Mouse (Mus musculus): Measurements from ENCODE around the gene Gm47841. TPM values are rescaled to one million over a fixed set of nuclear protein-coding genes. Genes with fewer than 3 reads are reported as not detected.

Gm47841 gene
- polyA plus RNA-seq, 3 experiments from 2014 or later = not detected

DNA sequence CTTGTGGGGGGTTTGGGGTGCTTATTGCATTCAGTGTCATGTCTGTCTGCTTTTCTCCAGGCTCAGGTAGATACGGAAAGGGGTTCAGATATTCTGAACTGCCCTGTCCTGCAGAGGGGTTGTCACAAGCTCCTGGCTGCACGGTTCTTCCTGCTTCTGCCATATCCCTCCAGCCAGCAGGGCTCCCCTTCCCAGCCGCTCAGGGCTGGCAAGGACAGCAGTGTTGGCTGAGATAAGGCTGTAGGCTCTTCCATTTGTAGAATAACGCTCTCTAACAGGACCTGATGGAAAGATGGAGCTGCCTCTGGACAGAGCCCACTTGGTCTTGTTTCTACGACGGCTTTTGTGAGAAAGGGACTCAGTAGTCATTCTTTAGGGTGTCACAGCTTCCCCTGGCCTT, 5.2 kb downstream of the Gm47841 start:
- no peak for ATAC-seq

GRCm38 (mm10) chr15:101039651-101040050, 7.5 kb downstream of the Gm47841 start:
- ATAC-seq = no peak

DNA sequence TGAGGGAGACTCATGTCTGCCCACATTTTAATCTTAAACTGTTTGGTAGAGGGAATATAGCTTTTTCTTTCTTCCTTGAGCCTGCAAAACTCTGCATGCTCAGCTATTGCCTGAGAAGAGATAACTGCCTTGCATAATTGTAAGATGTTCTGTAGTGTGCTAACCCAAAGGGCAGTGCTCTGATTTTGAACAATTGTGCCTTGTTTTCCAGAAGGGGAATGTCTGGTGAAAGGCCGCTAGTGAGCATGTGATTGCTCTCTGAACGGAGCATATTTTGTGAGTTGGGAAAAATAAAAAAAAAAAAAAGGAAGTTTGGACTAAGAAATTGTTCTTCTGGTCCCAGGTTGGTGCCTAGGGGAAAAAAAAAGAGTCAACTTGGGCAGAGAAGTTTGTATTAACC, 18.2 kb downstream of the Gm47841 start:
- no peak for ATAC-seq

DNA sequence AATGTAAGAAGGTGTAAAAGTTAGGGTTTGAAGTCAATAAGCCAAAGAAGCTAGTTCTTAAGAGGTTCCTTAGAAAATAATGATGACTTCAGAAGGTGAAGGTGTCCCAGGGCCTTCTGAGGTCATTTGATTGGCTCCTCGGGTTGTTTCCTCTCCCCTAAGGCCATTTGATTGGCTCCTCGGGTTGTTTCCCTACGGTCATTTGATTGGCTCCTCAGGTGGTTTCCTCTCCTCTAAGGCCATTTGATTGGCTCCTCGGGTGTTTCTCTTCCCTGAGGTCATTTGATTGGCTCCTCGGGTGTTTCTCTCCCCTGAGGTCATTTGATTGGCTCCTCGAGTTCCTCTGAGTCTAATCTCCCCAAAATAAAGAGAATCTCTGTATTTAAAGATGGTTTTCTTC, 35.8 kb downstream of the Gm47841 start:
- ATAC-seq = no peak

DNA sequence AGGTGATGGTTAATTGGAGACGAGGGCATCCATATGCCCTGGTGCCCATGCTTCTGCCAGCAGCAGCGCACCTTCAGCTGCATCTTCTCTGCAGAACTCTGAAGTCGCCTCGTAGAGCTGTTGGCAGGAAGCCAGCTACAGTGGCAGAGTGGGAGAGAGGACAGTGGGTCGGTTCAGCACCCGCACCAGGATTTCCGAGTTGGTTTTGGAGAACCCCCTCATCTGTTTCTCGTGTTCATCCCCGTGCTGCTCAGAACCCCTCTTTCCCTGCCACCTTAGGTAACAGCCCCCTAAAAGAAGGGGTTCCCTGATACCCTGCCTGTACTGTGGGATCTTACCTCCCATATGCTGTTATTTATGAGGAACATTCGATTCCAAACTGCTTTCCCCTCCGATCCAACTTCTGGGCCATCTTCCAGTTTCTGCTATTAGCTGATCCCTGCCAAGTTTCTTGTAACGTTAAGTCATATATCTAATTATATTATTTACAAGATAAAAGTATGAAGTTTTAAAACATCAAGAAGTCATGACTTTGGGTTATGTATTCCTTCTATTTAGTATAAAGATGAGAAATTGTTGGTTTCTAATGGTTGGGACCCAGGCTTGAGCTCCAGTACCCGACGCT, 38.7 kb downstream of the Gm47841 start:
- ATAC-seq = no peak

GRCm38 (mm10) chr15:101007236-101007635, 40.0 kb downstream of the Gm47841 start:
- no peak for ATAC-seq

DNA sequence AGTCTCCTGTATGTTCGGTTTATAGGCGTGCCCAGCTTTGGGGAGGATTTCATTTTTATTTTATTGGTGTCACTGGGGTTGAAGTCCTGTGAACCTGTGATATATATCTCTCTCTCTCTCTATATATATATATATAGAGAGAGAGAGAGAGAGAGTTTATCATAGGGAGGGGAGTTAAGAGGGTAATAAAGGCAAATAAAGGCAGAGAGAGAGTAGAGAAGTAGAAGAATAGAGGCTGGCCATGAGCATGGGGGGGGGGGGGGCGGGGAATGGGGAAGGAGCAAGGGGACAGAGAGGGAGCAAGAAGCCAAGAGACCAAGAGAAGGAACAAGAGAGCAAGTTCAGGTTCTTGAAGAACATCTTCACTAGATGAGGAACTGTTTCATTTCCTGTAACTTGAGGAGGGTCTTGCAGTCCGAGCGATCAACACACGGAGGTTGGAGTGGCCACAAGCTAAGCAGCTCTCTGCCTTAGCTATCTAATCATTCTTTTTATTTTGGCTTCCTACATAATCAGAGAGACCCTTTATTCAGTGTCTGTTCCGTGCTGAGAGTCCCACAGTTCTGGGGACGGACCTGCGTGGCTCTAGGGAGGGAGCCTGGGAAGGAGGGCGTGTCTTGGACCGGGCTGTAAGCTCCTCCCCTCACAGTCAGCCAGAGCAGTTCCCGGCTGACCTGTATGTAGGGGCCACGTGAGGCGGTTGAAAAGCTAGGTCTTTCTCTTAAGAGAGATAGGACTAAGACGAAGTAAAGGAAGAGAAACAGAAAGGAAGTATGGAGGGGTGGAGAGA, 40.8 kb downstream of the Gm47841 start:
- ATAC-seq = no peak

DNA sequence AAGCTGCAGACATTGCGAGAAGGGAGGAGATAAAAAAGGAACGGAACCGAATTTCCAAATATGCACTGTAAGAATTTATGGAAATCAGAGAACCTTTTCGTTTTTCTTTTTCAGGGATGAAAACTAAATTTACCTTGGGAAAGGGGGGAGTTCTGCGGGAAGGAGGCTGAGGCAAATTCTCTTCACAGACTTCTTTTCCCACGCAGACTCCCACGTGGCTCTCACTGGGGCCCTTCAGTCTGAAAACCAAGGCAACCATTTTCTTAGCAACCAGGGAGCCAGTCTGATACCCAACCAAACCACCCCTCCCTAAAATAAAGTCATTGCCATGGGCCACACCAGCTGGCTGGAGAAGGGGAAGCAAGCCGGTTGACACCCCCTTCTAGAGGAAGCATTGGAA, 41.5 kb downstream of the Gm47841 start:
- no peak for ATAC-seq

GRCm38 (mm10) chr15:101004538-101004937, 42.7 kb downstream of the Gm47841 start:
- no peak for ATAC-seq

DNA sequence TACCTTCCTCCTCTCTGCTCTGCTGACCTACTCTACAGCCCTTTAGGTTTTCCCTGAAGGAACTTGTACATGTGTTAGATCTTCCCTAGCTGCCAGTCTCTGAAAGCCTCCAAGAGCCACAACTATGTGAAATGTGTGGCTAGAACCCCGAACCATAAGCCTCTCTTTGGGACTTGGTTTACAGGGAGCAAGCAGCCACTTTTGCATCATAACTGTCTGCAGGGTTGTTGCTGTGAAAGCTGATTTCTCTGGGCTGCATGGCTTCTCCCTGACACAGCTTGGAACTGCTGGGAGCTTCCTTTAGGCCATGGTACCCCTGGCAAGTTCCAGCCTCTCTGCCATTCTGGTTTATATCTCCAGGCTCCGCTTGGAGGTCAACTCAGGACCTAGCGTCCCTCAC, 44.7 kb downstream of the Gm47841 start:
- ATAC-seq = no peak

GRCm38 (mm10) chr15:101001685-101002084, 45.5 kb downstream of the Gm47841 start:
- no peak for ATAC-seq

DNA sequence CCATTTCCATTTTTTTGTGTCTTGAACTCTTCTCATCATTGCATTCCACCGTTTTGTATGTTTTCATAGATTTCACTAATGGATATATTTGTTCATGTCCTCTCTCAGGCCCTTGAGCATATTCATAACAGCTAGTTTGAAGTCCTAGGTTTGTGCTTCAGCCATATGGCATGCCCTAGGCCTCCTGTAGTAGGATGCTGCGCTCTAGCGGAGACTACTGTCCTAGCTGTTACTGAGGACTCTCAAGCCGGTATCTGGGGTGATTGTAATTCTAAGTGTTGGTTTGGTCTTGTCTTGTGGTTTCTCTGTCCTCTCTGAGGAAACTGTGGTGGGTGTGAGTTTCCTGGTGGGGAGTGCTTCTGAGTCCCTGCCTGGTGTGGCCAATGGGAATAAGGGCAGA, 50.1 kb downstream of the Gm47841 start:
- no peak for ATAC-seq

Other genes with a start within 250 kb of the Gm47841 start
- 1 to 10 TPM in 1 of 3 experiments, under 1 TPM in 2; 0.14 to 1.1 (median 0.78) TPM for gene Scn8a, start 177.5 kb downstream of the Gm47841 start, polyA plus RNA-seq (2017; shearing (Covaris generic))
- not detected for gene Fignl2, start 31.2 kb upstream of the Gm47841 start, polyA plus RNA-seq (2017; shearing (Covaris generic))
- gene Ankrd33, start 68.4 kb upstream of the Gm47841 start, polyA plus RNA-seq (2017; shearing (Covaris generic)) = not detected
- gene Acvrl1, start 81.1 kb upstream of the Gm47841 start, polyA plus RNA-seq (2017; shearing (Covaris generic)) = 1 to 10 TPM in 1 of 3 experiments, under 1 TPM in 1, not detected in 1; 0.86 to 1.9 TPM
- 1 to 10 TPM in 2 of 3 experiments, under 1 TPM in 1; 0.53 to 4.0 (median 3.6) TPM for gene Acvr1b, start 126.7 kb upstream of the Gm47841 start, polyA plus RNA-seq (2017; shearing (Covaris generic))
- gene Grasp, start 176.8 kb upstream of the Gm47841 start, polyA plus RNA-seq (2017; shearing (Covaris generic)) = under 1 TPM; 0.18 to 0.50 (median 0.28) TPM
- gene Nr4a1, start 206.9 kb upstream of the Gm47841 start, polyA plus RNA-seq (2017; shearing (Covaris generic)) = 10 to 100 TPM; 46.4 to 73.4 (median 68.3) TPM
- gene Atg101, start 236.9 kb upstream of the Gm47841 start, polyA plus RNA-seq (2017; shearing (Covaris generic)) = 10 to 100 TPM; 39.9 to 53.6 (median 47.8) TPM
- under 1 TPM in 1 of 3 experiments, not detected in 2; 0.70 TPM for gene 6030408B16Rik, start 245.8 kb upstream of the Gm47841 start, polyA plus RNA-seq (2017; shearing (Covaris generic))